Mouse (Mus musculus) brain, embryonic 14.5 days (tissue): ENCODE measurements at regions not wholly inside any gene's neighbourhood (a gene's known extent, or its start where the extent isn't known, plus 50 kb on each side); places are given as distances from the start of the nearest gene placed in this dataset.
A peak's percentile ranks its signal among the peaks of the same experiment; 100 is the strongest.

Experiments
- DNase-seq: peaks from one replicate; pipeline ENCODE4 v3.0.0-alpha.2; 2011; ENCODE audit warnings: low read depth
- CTCF ChIP-seq: fragments of 200-500 bp; IDR thresholded peaks from 2 replicates; pipeline ENCODE4 v1.5.1; 2012; ENCODE audit warnings: inconsistent platforms, mild to moderate bottlenecking, moderate library complexity, borderline replicate concordance; ENCODE audit not compliant: insufficient read depth, insufficient read length; ENCODE audit errors: extremely low read depth
- POLR2A ChIP-seq: fragments of 200-500 bp; IDR thresholded peaks from 2 replicates; pipeline ENCODE4 v1.6.1; 2012; ENCODE audit warnings: mild to moderate bottlenecking, inconsistent platforms, borderline replicate concordance; ENCODE audit not compliant: poor library complexity, insufficient read depth, insufficient read length, severe bottlenecking; ENCODE audit errors: extremely low read depth

GRCm38 (mm10) chrX:39104671-39105070 lies 241.4 kb upstream of the Cypt15 start:
- TF ChIP-seq CTCF, result no peak
- no peak for TF ChIP-seq POLR2A

GRCm38 (mm10) chrX:39105921-39106320 lies 240.1 kb upstream of the Cypt15 start:
- peak; percentile 72 for DNase-seq
- TF ChIP-seq CTCF, result no peak
- no peak for TF ChIP-seq POLR2A

More at GRCm38 (mm10) chrX:39104671-39105070, 241.4 kb upstream of the Cypt15 start:
- peak; percentile 1 for DNase-seq

- TF ChIP-seq CTCF (no peak), POLR2A (no peak)
- DNase-seq, result no peak
These were observed 216.7 kb upstream of the Cypt15 start for GRCm38 (mm10) chrX:39129331-39129730.
